Mouse (Mus musculus): ENCODE measurements around the gene Tmem181a. TPM values are rescaled to one million over a fixed set of nuclear protein-coding genes. Genes with fewer than 3 reads are reported as not detected.
A peak's percentile ranks its signal among the peaks of the same experiment; 100 is the strongest.
"Not testable (repeated sequence)": the region's sequence is repeated elsewhere in the genome, so short reads cannot be mapped to it uniquely, and the experiment has no call there.

Gene Tmem181a
- polyA plus RNA-seq, 1 experiment from 2014 or later = 18.3 TPM

DNA sequence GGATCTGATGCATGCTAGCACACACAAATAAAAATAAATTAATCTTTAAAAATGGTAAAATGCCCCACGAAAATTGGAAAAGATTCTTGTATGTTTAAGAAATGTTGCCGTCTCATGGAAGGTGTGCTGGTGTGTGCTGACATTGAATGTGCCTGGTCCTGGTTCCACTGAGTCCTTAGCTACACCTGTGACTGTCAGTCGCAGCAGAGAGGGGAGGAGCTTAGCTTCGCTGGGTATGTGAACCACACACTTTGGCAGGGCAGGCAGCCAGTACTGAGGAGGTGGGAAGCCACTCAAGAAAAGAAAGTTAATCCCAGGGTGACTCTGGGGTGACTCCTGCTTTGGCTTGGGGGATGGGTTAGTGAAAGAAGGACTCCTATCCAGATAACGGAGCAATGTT lies 37.2 kb downstream of the Tmem181a start:
- not testable (repeated sequence) for H3K4me2 ChIP-seq (replicated peaks; ENCODE audit: low read depth)

DNA sequence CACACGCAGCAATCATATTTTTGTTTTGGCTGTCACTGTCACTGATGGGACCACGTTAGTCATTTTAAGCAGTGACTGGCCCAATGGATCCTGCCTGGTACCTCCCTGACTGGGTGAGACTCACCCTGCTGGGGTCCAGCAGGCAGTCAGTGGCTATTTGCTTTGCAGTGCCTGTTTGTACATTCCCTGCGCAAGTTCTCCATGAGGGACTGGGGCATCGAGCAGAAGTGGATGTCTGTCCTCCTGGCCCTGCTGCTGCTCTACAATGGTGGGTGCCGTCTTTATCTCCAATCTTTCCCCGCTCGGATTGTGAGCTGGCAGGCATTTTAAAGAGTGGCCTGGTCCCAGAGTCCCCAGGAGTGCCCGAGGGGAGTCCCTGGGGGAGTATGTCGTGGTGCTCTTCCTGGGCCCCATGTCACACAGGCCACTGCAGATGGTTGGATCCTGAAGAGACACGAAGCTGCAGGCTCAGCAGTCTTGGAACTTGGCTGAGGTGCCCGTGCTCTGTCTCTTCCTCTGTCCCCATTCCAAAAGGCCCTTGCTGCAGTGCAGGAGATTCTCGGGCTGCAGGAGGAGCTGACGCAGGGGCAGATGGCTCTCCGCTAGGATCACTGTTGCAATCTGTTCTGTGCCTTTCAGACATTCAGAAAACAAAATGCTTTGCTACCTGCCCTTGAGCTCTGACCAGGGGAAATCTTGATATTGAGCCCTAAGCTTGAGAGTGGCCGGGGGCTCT lies 40.6 kb downstream of the Tmem181a start:
- not testable (repeated sequence) for ATAC-seq (ENCODE audit: low FRiP score, low TSS enrichment); DNase-seq (ENCODE audit: low spot score); H3K9ac ChIP-seq (ENCODE audit: low read length); H3K4me3 ChIP-seq (ENCODE audit: low read depth, low read length); H3K9me3 ChIP-seq (ENCODE audit: control insufficient read depth, low read length); H3K36me3 ChIP-seq (ENCODE audit: control insufficient read depth, insufficient read depth, low read length); H3K4me1 ChIP-seq (replicated peaks; ENCODE audit: control insufficient read depth, insufficient read depth); H3K4me2 ChIP-seq (replicated peaks; ENCODE audit: low read depth); H3K27me3 ChIP-seq (ENCODE audit: control insufficient read depth, insufficient read depth, low read length); H3K27ac ChIP-seq (replicated peaks)
- 87% methylated on average over 9 of the region's 15 CpGs for WGBS

More for the DNA sequence above, 37.2 kb downstream of the Tmem181a start:
- not testable (repeated sequence) for H3K36me3 ChIP-seq (ENCODE audit: control insufficient read depth, insufficient read depth, low read length); H3K9me3 ChIP-seq (ENCODE audit: control insufficient read depth, low read length); H3K4me1 ChIP-seq (replicated peaks; ENCODE audit: control insufficient read depth, insufficient read depth); H3K27ac ChIP-seq (replicated peaks); DNase-seq (ENCODE audit: low spot score); H3K4me3 ChIP-seq (ENCODE audit: low read depth, low read length); H3K27me3 ChIP-seq (ENCODE audit: control insufficient read depth, insufficient read depth, low read length); H3K9ac ChIP-seq (ENCODE audit: low read length)
- ATAC-seq (ENCODE audit: low FRiP score, low TSS enrichment) = peak; percentile 22; the same call in 1 of the 2 replicates
- WGBS = no CpG with 5 or more reads among the region's 5 CpGs

DNA sequence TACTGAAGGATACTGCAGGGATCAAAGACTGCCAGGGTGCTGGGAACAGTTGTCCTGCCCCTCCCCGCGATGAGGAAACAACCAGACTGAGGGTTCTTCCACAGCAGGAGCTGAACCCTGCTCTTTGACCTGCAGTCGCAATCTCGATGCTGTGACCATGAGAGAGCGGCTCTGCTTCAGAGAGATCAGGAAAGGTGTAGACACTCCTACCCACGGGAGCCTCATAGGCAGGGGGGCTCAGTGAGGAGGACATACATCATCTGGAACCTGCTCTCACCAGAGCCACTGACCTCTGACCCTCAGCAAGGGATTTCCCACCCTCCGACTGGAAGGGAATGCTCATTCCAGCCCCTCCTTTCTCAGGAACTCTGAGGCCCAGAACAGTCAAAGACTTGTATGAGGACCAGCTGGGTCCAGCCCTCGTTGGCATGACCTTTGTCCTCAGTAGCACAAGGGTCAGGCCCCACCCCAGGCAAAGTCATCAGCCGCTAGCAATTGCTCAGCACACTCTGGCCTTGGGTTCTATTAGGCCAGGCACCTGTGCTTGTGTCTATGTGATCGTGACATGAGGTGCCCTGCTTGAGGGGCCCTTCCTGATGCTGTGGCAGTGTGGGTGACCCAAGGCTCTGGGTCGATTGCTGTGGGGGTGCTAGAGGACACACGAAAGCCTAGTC lies 43.7 kb downstream of the Tmem181a start:
- not testable (repeated sequence) for DNase-seq (ENCODE audit: low spot score); H3K36me3 ChIP-seq (ENCODE audit: control insufficient read depth, insufficient read depth, low read length); H3K4me2 ChIP-seq (replicated peaks; ENCODE audit: low read depth); H3K9ac ChIP-seq (ENCODE audit: low read length); H3K27ac ChIP-seq (replicated peaks); H3K9me3 ChIP-seq (ENCODE audit: control insufficient read depth, low read length); H3K27me3 ChIP-seq (ENCODE audit: control insufficient read depth, insufficient read depth, low read length); H3K4me3 ChIP-seq (ENCODE audit: low read depth, low read length); H3K4me1 ChIP-seq (replicated peaks; ENCODE audit: control insufficient read depth, insufficient read depth)
- ATAC-seq (ENCODE audit: low FRiP score, low TSS enrichment) = peak; percentile 50
- 70% methylated on average over 3 of the region's 12 CpGs for WGBS

GRCm38 (mm10) chr17:6304891-6305290 lies 48.2 kb downstream of the Tmem181a start:
- not testable (repeated sequence) for H3K4me1 ChIP-seq (replicated peaks; ENCODE audit: control insufficient read depth, insufficient read depth); H3K9me3 ChIP-seq (ENCODE audit: control insufficient read depth, low read length); ATAC-seq (ENCODE audit: low FRiP score, low TSS enrichment); H3K9ac ChIP-seq (ENCODE audit: low read length); H3K27ac ChIP-seq (replicated peaks); H3K27me3 ChIP-seq (ENCODE audit: control insufficient read depth, insufficient read depth, low read length); H3K36me3 ChIP-seq (ENCODE audit: control insufficient read depth, insufficient read depth, low read length); DNase-seq (ENCODE audit: low spot score); H3K4me3 ChIP-seq (ENCODE audit: low read depth, low read length); H3K4me2 ChIP-seq (replicated peaks; ENCODE audit: low read depth)
- 92% methylated on average over 5 of the region's 6 CpGs for WGBS

GRCm38 (mm10) chr17:6305656-6306270 lies 49.1 kb downstream of the Tmem181a start:
- DNase-seq (ENCODE audit: low spot score); H3K4me2 ChIP-seq (replicated peaks; ENCODE audit: low read depth); H3K9me3 ChIP-seq (ENCODE audit: control insufficient read depth, low read length); H3K4me3 ChIP-seq (ENCODE audit: low read depth, low read length); ATAC-seq (ENCODE audit: low FRiP score, low TSS enrichment); H3K4me1 ChIP-seq (replicated peaks; ENCODE audit: control insufficient read depth, insufficient read depth); H3K27me3 ChIP-seq (ENCODE audit: control insufficient read depth, insufficient read depth, low read length); H3K9ac ChIP-seq (ENCODE audit: low read length); H3K36me3 ChIP-seq (ENCODE audit: control insufficient read depth, insufficient read depth, low read length); H3K27ac ChIP-seq (replicated peaks): not testable (repeated sequence)
- WGBS = 94% methylated on average over 11 of the region's 12 CpGs

GRCm38 (mm10) chr17:6306503-6306902 lies 49.8 kb downstream of the Tmem181a start:
- not testable (repeated sequence) for H3K27ac ChIP-seq (replicated peaks); H3K4me2 ChIP-seq (replicated peaks; ENCODE audit: low read depth); H3K4me1 ChIP-seq (replicated peaks; ENCODE audit: control insufficient read depth, insufficient read depth); H3K4me3 ChIP-seq (ENCODE audit: low read depth, low read length); ATAC-seq (ENCODE audit: low FRiP score, low TSS enrichment); H3K27me3 ChIP-seq (ENCODE audit: control insufficient read depth, insufficient read depth, low read length); H3K9ac ChIP-seq (ENCODE audit: low read length); DNase-seq (ENCODE audit: low spot score); H3K9me3 ChIP-seq (ENCODE audit: control insufficient read depth, low read length); H3K36me3 ChIP-seq (ENCODE audit: control insufficient read depth, insufficient read depth, low read length)
- WGBS = 87% methylated on average over 9 of the region's 13 CpGs

- H3K9me3 ChIP-seq (ENCODE audit: control insufficient read depth, low read length); H3K4me1 ChIP-seq (replicated peaks; ENCODE audit: control insufficient read depth, insufficient read depth); H3K36me3 ChIP-seq (ENCODE audit: control insufficient read depth, insufficient read depth, low read length); DNase-seq (ENCODE audit: low spot score); H3K9ac ChIP-seq (ENCODE audit: low read length); H3K4me3 ChIP-seq (ENCODE audit: low read depth, low read length); H3K27me3 ChIP-seq (ENCODE audit: control insufficient read depth, insufficient read depth, low read length); H3K27ac ChIP-seq (replicated peaks); ATAC-seq (ENCODE audit: low FRiP score, low TSS enrichment); H3K4me2 ChIP-seq (replicated peaks; ENCODE audit: low read depth): not testable (repeated sequence)
- 90% methylated on average over 7 of the region's 7 CpGs for WGBS
Measured at GRCm38 (mm10) chr17:6311716-6312115, 55.1 kb downstream of the Tmem181a start.

GRCm38 (mm10) chr17:6312755-6313154 lies 56.1 kb downstream of the Tmem181a start:
- H3K9me3 ChIP-seq (ENCODE audit: control insufficient read depth, low read length); H3K4me1 ChIP-seq (replicated peaks; ENCODE audit: control insufficient read depth, insufficient read depth); H3K4me3 ChIP-seq (ENCODE audit: low read depth, low read length); ATAC-seq (ENCODE audit: low FRiP score, low TSS enrichment); H3K4me2 ChIP-seq (replicated peaks; ENCODE audit: low read depth); H3K9ac ChIP-seq (ENCODE audit: low read length); H3K27me3 ChIP-seq (ENCODE audit: control insufficient read depth, insufficient read depth, low read length); H3K27ac ChIP-seq (replicated peaks); DNase-seq (ENCODE audit: low spot score); H3K36me3 ChIP-seq (ENCODE audit: control insufficient read depth, insufficient read depth, low read length): not testable (repeated sequence)
- 79% methylated on average over 3 of the region's 3 CpGs for WGBS

DNA sequence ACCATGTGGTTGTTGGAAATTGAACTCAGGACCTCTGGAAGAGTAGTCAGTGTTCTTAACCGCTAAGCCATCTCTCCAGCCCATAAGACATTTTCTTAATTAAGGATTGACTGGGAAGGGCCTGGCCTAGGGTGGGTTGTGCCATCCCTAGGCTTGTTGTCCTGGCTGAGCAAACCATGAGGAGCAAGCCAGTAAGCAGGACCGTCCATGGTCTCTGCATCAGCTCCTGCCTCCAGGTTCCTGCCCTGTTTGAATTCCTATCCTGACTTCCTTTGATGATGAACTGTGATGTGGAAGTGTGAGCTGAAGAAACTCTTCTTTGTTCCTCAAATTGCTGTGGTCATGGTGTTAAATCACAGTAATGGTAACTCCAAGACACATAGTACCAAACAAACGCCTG lies 57.8 kb downstream of the Tmem181a start:
- not testable (repeated sequence) for H3K9me3 ChIP-seq (ENCODE audit: control insufficient read depth, low read length); H3K9ac ChIP-seq (ENCODE audit: low read length); H3K4me3 ChIP-seq (ENCODE audit: low read depth, low read length); H3K27ac ChIP-seq (replicated peaks); H3K36me3 ChIP-seq (ENCODE audit: control insufficient read depth, insufficient read depth, low read length); H3K27me3 ChIP-seq (ENCODE audit: control insufficient read depth, insufficient read depth, low read length); H3K4me1 ChIP-seq (replicated peaks; ENCODE audit: control insufficient read depth, insufficient read depth); H3K4me2 ChIP-seq (replicated peaks; ENCODE audit: low read depth); ATAC-seq (ENCODE audit: low FRiP score, low TSS enrichment); DNase-seq (ENCODE audit: low spot score)
- 71% methylated on average over 2 of the region's 3 CpGs for WGBS

Data from stomach, postnatal 0 days (tissue).